Mouse (Mus musculus) layer of hippocampus, adult 9-11 months (tissue): Measurements from ENCODE around the gene Nucb1.

Experiments used
- DNase-seq: peaks from one replicate; pipeline ENCODE4 v3.0.0; 2022

Gene Nucb1

DNA sequence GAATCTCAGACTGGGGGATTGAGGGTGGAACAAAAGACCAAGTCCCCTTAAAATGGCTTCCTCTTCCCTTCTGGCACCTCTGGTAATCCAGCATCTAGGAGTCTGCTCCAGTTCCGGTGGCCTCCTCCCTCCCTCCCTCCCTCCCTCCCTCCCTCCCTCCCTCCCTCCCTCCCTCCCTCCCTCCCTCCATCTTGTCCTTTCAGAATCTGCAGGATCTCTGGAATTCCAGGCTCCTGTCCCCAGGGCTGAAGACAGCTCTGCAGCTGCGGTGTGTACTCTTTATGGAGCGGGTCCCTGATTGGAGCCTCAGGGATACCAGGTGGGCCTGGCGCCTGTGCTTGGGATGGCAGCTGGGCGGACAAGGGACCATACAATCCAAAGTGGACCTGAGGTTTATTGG lies 48.9 kb downstream of the Nucb1 start:
- DNase-seq = no peak

DNA sequence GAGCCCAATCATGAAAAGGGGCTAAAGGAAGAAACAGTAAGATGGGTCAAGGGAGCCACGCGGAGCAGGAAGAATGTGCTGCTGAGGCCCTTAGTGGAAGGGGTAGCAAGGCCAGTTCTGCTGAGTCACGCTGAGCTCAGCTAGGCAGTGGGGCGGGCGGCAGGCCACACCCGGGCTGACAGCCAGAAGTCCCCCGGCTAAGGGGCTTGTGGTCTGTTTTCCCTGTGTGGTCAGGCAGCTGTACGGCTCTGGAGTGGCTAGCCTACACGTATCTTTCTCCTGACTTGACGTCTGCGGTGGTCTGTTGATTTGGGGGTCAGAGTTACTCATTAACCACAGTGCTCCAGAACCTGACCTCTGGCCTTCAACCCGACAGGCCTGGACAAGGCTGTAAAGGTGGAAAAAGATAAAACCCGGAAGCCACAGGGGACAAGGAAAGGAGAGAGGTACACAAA lies 49.3 kb downstream of the Nucb1 start:
- DNase-seq = peak; percentile 66

DNA sequence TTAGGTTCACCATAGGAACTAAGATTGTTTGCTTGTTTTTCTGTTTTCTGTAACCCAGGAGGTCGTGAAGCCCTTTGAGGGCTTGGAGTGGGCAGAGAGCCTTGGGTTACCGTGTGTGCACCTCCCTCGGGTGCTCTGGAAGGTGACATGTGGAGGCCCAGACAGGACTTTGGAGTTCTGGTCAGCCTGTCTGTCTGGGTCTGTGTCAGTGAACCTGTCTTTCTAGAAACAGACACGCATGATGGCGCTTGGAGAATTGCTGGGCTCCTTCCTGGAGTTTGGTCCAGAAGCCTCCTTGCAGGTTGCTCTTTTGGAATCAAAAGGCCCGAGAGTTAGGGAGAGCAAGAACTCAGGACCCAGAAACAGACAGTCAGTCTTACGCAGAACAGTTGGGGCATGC lies 49.8 kb downstream of the Nucb1 start:
- DNase-seq = no peak

DNA sequence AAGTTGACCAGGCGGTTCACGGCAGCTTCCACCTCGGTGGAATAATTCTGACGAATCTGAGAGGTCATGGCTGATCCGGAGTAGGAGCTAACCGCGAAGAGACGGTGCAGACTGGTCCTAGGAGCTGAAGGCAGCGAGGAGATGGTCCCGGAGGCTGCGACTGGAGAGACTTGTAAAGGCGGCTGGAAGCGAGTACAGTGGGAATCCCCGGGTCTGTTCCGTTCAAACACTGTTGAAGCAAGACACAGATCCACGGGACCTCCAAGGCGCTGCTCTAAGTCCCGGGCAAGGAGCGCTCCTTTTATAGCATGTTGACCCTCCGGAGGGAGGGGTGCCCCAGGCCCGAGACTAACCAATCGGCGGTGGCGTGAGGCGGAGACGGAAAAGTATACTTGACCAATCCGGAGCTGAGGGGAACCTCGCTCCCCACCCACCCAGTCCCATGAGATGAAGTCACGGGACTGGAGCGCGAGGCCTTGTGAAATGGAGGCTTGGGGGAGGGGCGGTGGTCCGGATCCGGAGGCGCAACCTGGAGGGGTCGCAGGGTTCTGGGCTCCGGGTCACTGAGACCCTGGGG lies 50.6 kb downstream of the Nucb1 start, which contains the start of gene Ftl1:
Ftl1 (minus strand) TSS at position 321 of the 577 bp plus-strand sequence.
- peak; percentile 99 for DNase-seq

DNA sequence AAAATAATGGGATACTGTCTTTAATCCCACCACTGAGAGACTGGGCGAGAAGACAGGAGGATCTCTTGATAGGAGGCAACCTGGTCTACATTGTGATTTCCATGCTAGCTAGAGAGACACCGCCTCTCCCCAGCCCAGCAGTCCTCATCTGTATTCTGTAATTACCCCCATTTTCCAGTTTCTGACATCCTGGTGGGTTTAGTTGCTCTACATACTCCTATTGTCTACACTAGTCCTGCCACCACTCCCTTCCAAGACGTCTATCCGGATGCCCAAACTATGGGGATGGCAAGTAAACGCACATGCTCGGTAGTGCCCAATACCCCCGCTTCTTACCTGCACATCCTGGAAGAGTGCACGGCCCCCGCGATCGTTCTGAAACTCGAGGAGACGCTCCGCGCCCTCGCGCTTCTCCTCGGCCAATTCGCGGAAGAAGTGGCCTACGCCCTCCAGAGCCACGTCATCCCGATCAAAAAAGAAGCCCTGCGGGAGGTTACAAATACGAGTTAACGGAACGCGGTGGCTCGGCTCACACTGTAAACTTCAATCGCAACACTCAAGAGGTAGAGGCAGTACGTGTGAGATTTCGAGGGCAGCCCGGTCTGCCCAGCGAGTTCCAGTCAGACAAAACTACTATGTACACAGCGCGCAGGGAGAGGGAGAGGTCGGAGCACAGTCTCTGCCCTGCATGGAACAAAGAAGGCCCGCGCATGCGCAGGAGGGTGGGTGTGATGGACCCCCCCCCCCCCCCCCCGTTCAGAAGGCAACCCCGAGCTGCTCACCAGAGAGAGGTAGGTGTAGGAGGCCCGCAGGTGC lies 51.2 kb downstream of the Nucb1 start:
- peak; percentile 76 for DNase-seq

DNA sequence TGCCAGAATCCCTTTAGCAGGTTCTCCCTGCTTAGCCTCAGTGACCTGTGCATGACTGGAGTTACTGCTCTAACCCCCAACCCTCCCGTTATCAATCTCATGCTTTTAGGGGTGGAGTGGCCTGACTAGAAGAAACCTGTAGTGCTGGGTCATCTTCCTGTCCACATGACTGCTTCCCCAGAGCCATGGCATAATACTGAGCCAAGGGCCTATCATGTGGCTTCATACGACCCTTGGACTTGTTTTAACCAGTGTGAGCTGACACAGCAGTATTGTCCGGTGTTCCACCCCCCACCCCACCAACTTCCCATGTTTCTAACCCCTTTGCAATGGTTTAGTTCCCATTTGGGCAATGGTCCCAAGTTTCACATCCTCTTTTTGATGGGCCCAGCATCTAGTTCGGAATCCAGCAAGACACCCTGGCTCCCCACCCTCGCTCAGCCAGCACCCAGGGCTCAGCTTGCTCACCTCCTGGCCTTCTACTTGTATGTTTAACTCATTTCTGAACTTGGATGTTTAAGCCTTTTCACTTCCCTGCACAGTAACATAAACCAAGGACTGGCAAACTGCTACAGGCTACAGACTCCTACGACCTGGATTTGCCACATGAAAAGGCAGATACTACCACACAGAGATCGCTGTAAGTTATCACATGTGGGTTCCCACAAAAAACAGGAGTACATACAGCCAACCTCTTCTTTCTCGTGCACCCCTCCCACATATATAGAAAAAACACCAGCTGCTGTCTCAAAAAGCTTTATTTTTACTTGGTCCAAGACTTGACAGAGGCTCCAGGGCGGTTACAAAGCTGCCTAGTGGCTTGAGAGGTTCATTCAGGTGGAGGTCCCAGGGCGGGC lies 52.8 kb downstream of the Nucb1 start:
- peak; percentile 77 for DNase-seq

DNA sequence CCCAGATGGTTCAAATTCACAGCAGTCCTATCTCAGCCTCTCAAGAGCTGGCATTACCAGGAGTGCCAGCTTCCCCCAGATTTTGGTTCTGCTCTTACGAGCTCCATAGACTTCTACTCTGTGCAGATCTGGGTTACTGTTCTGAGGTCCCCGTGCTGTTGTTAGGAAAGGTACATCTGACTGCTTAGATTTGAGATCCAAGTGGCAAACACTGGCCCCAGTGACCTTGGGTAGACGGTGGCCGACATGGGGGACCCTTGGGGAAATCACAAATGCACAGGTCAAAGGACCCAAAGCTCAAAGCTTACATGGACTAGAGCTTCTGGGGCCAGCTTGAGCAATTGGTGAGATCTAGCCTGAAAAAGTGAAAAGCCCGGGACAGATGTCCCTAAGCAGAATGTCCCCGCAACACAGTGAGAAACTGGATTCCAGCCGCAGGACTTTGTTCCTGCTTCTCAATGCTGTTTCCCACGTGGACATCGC lies 53.4 kb downstream of the Nucb1 start:
- DNase-seq = no peak

DNA sequence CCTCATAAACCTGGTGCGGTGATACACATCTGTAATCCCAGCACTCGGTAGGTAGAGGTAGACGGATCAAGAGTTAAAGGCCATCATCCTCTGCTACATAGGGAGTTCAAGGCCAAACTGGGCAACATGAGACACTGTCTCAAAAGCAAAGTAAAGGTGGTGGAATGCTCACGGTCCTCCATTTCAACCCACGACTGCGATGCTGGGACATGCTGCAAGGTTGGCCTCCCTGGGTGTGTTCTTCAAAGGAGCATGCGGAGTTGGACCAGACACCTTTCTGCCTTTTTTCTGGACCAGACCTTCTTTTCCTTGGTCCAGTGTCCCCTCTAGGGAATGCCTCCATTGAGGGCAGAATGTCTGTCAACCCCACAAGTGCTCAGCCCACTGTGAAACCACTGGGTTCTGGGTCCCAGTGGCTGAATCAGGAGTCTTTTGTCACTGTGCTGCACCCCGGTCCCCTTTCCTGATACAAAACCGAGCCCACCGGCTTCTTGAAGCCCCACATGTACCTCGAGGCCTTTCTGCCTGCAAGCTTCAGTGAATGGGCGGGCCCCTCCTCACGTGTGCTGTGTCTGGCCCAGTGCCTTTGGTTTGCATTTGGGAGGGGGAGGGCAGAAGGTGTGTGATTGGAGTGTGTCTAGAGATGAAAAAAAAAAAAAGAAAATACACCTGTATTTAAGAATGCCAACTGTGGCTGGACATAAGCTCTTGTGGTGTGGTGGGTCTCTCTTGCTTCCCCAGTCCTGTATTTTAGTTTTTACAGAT lies 54.1 kb downstream of the Nucb1 start:
- no peak for DNase-seq

DNA sequence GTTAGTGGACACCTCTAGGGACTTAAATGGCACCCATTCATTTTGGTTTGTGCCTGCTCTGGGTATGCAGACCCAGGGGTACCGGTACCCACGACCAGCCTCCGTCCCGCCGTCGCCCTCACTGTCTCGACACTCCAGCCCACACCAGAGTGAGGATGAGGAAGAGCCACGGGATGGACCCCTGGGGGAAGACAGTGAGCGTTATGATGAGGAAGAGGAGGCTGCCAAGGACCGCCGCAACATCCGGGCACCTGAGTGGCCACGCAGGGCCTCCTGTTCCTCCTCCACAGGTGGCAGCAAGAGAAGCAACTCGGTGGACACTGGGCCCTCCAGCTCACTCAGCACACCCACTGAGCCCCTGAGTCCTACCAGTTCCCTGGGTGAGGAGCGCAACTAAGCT lies 55.2 kb downstream of the Nucb1 start:
- no peak for DNase-seq

DNA sequence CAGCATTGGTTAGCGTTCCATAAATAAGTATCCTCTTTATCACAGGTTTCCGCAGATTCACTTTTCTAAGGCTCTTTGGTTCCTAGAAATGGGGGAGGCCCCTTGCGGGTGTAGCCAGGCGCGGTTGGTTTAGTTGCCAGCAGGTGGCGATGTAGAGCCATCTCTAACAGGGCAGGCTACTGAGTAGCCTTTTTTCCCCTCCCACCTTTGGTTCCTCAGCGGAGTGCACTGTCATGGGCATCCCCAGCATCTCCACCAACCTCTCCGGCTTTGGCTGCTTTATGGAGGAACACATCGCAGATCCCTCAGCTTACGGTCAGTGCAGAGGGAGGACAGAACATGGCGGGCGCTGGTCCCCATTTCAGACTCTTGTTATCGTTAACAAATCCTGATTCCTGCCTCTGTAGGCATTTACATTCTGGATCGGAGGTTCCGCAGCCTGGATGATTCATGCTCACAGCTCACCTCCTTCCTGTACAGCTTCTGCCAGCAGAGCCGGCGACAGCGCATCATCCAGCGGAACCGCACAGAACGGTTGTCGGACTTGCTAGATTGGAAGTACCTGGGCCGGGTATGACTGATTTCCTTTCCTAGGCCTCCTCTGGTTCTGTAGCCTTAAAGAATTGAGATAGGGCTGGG lies 58.7 kb downstream of the Nucb1 start:
- DNase-seq = peak; percentile 80

DNA sequence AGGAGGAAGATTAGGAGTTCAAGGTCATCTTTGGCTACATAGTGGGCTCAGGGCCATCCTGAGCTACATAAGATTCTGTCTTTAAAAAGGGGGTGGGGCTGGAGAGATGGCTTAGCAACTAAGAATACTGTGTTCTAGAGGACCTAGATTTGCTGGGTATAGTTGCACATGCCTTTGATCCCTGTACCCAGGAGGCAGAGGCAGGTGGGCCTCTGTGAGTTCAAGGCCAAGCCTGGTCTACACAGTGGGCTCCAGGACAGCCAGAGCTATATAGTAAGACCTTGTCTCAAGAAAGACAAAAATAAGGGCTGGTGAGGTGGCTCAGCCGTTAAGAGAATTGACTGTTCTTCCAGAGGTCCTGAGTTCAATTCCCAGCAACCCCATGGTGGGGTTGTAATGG lies 60.2 kb downstream of the Nucb1 start:
- DNase-seq = no peak

DNA sequence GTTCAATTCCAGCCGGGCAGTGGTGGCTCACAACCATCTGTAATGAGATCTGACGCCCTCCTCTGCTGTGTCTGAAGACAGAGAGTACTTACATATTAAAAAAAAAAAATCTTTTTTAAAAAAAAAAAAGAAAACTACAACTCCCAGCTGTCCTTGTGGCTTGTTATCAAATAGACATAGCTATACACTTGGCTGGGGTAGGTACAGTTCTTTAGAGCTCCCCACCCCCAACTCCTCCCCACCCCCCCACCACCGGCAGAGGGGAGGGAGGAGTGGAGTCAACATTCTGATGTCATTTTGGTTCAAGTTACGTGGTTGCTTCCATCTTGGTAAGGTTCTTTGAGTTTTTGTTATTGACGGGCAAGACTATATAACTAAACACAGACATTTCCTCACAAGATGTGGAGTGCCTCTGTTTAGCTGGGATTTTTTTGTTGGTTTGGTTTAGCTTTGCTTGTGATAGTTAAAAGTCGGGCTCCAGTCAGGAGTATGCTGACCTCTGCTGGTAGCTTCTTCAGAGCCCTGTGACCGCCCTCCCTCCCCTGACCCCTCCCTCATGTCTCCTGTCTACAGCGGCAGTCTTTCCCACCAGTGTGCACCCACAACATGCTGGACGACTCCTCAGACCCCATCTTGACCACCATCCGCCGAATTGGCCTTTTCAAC lies 62.7 kb downstream of the Nucb1 start:
- DNase-seq = no peak

DNA sequence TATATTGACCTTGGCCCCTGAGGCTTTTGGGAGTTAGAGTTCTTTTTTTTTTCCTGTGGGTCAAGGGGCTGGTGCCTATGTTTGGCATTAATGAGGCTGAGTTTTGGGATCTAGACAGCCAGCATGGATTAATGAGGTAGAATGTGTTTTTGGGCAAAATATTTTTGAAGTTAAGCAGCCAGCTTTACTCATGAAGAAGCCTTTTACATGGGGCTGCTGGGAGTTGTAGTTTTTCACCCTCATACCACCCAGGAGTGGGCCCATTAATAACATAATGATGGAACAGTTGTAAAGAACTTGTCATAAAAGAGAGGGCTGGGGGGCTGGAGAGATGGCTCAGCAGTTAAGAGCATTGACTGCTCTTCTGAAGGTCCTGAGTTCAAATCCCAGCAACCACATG lies 63.6 kb downstream of the Nucb1 start:
- no peak for DNase-seq

DNA sequence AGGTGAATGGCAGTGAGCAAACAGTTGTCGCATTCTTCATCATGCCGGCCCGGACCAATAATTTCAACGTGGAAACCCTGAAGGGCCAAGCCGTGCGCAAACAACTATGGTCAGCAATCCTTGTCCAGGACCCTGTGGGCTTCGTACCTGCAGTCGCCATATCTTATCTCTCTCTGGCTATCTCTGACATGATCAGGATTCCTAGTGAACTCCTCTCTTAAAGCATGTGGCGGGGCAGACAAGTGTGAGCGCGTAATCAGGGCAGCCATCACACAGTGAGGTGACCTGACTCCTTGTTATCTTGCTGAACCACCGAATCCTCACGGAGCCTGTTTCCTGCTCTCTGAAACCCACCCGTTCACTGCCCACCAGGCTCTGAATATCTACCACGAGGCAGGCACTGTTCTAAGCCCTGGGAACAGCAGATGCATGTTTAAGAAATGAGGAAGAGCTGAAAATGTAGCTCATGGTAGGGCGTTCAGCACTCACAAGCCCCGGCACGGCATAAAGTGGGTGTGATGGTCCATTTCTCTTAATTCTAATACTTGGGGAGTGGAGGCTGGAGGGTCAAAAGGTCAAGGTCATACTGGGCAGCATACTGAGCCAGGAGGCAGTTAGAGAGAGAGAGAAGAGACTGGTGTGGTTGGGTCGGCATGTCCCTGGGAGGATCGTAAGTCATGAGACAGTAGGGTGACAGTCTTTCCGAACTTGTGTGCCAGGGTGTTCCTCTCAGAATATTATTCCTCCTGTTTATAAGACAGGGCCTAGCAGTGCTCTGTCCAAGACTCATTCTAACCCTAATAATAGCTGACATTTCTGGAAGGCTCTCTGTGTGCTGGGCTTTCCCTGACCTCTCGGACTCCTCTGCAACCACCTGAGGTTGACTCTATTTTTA lies 66.4 kb downstream of the Nucb1 start:
- DNase-seq = no peak
